Mouse (Mus musculus): Measurements from ENCODE around the gene Gm7579. TPM values are rescaled to one million over a fixed set of nuclear protein-coding genes. Genes with fewer than 3 reads are reported as not detected.
"Not testable (repeated sequence)": the region's sequence is repeated elsewhere in the genome, so short reads cannot be mapped to it uniquely, and the experiment has no call there.

Gm7579 gene
- polyA plus RNA-seq (2015; fragmentation: Nextera tagmentation; extraction: Ambion mirVana): not detected in 2 replicates

DNA sequence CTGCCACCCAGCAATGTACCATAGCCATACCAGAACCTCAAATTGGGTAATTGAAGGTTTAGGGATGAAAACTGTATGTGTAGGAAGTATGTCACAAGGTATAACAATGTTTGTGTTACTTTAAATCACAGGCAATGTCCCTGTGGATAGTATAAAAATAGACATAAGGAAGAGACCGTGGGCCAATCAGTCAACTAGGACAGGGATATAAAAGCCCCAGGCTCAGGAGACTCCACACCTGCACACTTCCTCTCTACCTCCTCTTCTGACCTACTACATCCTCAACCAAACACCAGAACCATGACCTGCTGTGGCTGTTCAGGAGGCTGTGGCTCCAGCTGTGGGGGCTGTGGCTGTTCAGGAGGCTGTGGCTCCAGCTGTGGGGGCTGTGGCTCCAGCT is at the start of gene Gm7579:
TSS of gene Gm7579 (plus strand) at position 301 of the 400 bp plus-strand sequence.
- Histone ChIP-seq H3K4me1 (no peaks in the 10 kb centered on the region), H3K4me2 (no peak within 1 kb of the TSS), H3K4me3 (no peak within 1 kb of the TSS), H3K9me3 (no peaks in the 10 kb centered on the region), H3K9ac (no peak within 1 kb of the TSS), H3K27ac (no peak within 1 kb of the TSS), H3K27me3 (no peaks in the 10 kb centered on the region), H3K36me3 (no peaks in the 10 kb centered on the region)
- 65% methylated on average over 1 of the region's 1 CpGs for WGBS
- no peak for ATAC-seq (ENCODE audit: insufficient number of reproducible peaks, insufficient read depth, low FRiP score, low TSS enrichment, low read depth)

DNA sequence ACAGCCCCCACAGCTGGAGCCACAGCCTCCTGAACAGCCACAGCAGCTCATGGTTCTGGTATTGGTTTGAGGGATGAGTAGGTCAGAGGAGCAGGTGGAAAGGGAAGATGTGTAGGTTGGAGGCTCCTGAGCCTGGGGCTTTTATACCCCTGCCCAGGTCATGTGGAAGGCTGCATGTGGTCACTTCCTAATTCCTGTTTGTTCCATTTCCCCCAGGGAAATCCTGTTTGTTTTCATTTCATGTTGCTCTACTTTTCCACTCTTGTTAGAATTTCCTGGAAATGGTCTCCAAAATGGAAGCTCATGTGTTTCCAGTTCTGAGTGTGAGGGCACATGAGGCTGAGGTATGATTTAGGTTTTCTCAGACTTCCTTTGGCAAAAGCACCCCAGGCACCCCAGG is 46.0 kb upstream of the Gm7579 start, which contains the start of gene Gm4553:
TSS of gene Gm4553 (minus strand) at position 101 of the 400 bp plus-strand sequence.
- not testable (repeated sequence) for H3K9me3 ChIP-seq; H3K27ac ChIP-seq; H3K4me1 ChIP-seq; H3K9ac ChIP-seq; H3K36me3 ChIP-seq; H3K4me3 ChIP-seq; H3K27me3 ChIP-seq; ATAC-seq (ENCODE audit: insufficient number of reproducible peaks, insufficient read depth, low FRiP score, low TSS enrichment, low read depth); H3K4me2 ChIP-seq

DNA sequence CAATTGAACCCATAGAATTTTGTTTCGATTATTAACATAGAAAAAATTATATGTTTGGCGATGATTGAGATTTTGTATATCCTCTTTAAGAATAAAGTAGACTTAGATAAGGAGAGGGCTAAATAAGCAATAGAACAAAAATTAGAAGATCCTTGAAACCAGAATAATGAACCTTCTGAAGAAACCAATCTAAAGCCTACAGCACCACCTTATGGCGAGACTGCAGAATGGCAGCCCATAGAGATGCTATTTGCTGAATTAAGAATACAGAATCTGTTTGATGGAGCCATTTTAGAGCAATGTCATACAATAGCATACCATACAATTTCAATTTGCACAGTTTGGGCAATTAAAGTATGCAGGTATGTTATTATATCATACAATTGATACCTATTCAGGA is 41.8 kb upstream of the Gm7579 start:
- Histone ChIP-seq H3K27ac (no peak overlapping the region), H3K4me3 (no peak overlapping the region), H3K36me3 (no peaks in the 10 kb centered on the region), H3K9ac (no peak overlapping the region), H3K9me3 (no peaks in the 10 kb centered on the region), H3K4me1 (no peaks in the 10 kb centered on the region), H3K27me3 (no peaks in the 10 kb centered on the region; the same call in 1 of the 2 replicates), H3K4me2 (no peak overlapping the region)
- no peak for ATAC-seq (ENCODE audit: insufficient number of reproducible peaks, insufficient read depth, low FRiP score, low TSS enrichment, low read depth)
- WGBS: 50% methylated on average over 3 of the region's 3 CpGs

DNA sequence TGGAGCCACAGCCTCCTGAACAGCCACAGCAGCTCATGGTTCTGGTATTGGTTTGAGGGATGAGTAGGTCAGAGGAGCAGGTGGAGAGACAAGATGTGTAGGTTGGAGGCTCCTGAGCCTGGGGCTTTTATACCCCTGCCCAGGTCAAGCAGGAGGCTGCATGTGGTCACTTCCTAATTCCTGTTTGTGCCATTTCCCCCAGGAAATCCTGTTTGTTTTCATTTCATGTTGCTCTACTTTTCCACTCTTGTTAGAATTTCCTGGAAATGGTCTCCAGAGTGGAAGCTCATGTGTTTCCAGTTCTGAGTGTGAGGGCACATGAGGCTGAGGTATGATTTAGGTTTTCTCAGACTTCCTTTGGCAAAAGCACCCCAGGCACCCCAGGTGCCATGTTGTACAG is 35.8 kb upstream of the Gm7579 start, which contains the start of gene Krtap5-2:
TSS of gene Krtap5-2 (minus strand) at position 101 of the 400 bp plus-strand sequence.
- H3K27ac ChIP-seq; H3K4me2 ChIP-seq; H3K9ac ChIP-seq; H3K36me3 ChIP-seq; H3K9me3 ChIP-seq; H3K4me3 ChIP-seq; ATAC-seq (ENCODE audit: insufficient number of reproducible peaks, insufficient read depth, low FRiP score, low TSS enrichment, low read depth); H3K4me1 ChIP-seq; H3K27me3 ChIP-seq: not testable (repeated sequence)

DNA sequence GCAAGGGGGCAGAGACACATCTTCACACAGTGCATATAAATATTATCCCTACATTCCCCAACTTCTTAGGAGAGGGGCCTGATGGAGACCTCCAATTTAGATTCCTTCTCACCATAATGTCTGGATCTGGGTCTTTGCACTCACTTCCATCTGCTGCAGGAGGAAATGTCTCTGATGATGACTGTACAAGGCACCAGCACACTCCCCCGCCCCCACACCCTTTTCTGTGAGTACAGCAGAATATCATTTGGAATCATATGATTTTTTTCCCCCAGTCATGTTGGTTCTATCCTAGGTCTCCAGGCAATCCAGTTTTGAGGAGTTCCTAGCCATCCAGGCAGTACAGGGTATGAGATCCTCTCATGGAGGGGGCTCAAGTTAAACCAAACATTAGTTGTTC is 33.0 kb upstream of the Gm7579 start:
- Histone ChIP-seq H3K4me1 (no peaks in the 10 kb centered on the region), H3K9me3 (no peaks in the 10 kb centered on the region), H3K4me3 (no peak overlapping the region), H3K27me3 (no peaks in the 10 kb centered on the region), H3K9ac (no peak overlapping the region), H3K36me3 (no peaks in the 10 kb centered on the region), H3K4me2 (no peak overlapping the region), H3K27ac (no peak overlapping the region)
- ATAC-seq (ENCODE audit: insufficient number of reproducible peaks, insufficient read depth, low FRiP score, low TSS enrichment, low read depth): no peak
- 76% methylated on average over 1 of the region's 1 CpGs for WGBS

DNA sequence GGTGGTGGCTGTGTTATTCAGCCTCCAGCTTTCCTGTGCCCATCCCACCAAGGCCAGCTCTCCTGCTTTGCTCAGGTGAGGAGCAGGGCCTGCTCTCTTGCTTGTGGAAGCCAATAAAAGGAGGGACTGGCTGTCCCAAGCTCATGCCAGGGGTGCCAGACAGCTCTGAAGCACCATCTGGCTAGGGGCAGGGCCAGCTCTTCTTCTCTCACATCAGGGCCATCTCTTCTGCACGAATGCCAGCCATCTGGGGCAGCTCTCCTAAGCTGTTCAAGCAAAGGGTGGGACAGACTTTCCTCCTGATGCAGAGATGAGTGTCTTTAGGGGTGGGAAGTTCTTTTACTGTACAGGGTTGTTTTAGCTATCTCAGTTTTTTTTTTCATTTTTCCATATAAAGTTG is 30.6 kb upstream of the Gm7579 start:
- Histone ChIP-seq H3K4me2 (no peak overlapping the region), H3K9me3 (no peaks in the 10 kb centered on the region), H3K27ac (no peak overlapping the region), H3K27me3 (no peaks in the 10 kb centered on the region), H3K36me3 (no peaks in the 10 kb centered on the region), H3K4me3 (no peak overlapping the region), H3K4me1 (no peaks in the 10 kb centered on the region), H3K9ac (no peak overlapping the region)
- 54% methylated on average over 1 of the region's 1 CpGs for WGBS
- no peak for ATAC-seq (ENCODE audit: insufficient number of reproducible peaks, insufficient read depth, low FRiP score, low TSS enrichment, low read depth)

DNA sequence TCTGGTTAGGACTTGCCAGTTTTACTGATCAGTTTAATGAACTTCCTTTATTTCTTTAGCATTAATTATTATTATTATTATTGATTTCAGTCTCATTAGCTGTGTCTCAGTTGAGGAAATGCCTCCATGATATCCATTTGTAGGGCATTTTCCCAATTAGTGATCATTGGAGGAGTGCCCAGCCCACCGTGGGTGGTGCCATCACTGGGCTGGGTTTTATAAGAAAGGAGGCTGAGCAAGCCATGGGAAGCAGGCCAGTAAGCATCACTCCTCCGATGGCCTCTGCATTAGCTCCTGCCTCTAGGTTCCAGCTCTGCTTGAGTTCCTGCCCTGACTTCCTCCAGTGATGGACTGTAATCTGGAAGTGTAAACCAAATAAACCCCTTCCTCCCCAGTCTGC is 23.5 kb upstream of the Gm7579 start:
- H3K9me3 ChIP-seq: no peaks in the 10 kb centered on the region; the same call in 1 of the 2 replicates
- 77% methylated on average over 2 of the region's 2 CpGs for WGBS
- H3K27ac ChIP-seq: no peak overlapping the region
- H3K4me3 ChIP-seq: no peak overlapping the region
- H3K9ac ChIP-seq: no peak overlapping the region
- no peaks in the 10 kb centered on the region for H3K4me1 ChIP-seq
- ATAC-seq (ENCODE audit: insufficient number of reproducible peaks, insufficient read depth, low FRiP score, low TSS enrichment, low read depth): no peak
- no peak overlapping the region for H3K4me2 ChIP-seq
- no peaks in the 10 kb centered on the region for H3K36me3 ChIP-seq
- H3K27me3 ChIP-seq: peaks cover 9% of the 10 kb centered on the region; the same call in 1 of the 2 replicates

DNA sequence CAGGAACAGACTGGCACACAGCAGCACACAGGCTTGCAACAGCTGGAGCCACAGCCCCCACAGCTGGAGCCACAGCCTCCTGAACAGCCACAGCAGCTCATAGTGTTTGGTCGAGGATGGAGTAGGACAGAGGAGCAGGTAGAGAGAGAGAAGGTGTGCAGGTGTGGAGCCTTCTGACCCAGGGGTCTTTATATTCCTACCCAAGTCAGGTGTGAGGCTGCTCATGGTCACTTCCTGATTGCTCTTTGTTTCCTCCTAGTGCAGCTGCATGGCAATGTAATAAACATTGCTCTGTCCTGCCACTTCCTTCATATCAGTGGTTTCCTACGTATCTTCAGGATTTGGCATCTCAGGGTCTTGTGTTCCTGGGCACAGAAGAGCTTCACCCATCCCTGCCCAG is 21.4 kb upstream of the Gm7579 start, which contains the start of gene Gm10153:
TSS of gene Gm10153 (minus strand) at position 101 of the 400 bp plus-strand sequence.
- no peaks in the 10 kb centered on the region for H3K4me1 ChIP-seq
- WGBS: 51% methylated on average over 2 of the region's 2 CpGs
- no peaks in the 10 kb centered on the region for H3K36me3 ChIP-seq
- H3K27ac ChIP-seq: no peak within 1 kb of the TSS
- no peak within 1 kb of the TSS for H3K4me2 ChIP-seq
- H3K9ac ChIP-seq: no peak within 1 kb of the TSS
- no peak for ATAC-seq (ENCODE audit: insufficient number of reproducible peaks, insufficient read depth, low FRiP score, low TSS enrichment, low read depth)
- H3K27me3 ChIP-seq: peaks cover 9% of the 10 kb centered on the region; the same call in 1 of the 2 replicates
- H3K9me3 ChIP-seq: no peaks in the 10 kb centered on the region; the same call in 1 of the 2 replicates
- H3K4me3 ChIP-seq: no peak within 1 kb of the TSS

DNA sequence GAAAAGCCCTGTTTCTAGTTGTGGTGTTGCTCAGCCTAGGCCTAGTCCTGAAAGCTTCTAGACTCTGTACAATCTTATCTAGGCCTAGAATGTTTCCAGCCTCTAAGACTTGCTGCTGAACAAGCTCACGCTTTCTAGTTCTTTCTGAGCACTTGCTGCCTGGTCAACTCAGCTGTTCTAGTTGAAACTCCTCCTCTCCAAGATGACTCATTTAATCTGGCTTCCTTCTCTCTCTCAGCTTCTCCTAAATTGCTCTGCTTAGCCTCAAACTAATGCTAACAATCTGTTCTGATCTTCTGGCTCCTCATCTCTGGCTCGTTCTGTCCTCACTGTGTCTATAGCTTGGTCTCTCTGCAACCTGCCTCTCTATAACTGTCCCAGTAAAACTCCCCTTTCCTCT is 12.9 kb upstream of the Gm7579 start:
- Histone ChIP-seq H3K36me3 (no peaks in the 10 kb centered on the region), H3K9me3 (no peaks in the 10 kb centered on the region), H3K27me3 (peaks cover 11% of the 10 kb centered on the region; the same call in 1 of the 2 replicates), H3K9ac (no peak overlapping the region), H3K4me1 (no peaks in the 10 kb centered on the region), H3K27ac (no peak overlapping the region), H3K4me3 (no peak overlapping the region), H3K4me2 (no peak overlapping the region)
- no peak for ATAC-seq (ENCODE audit: insufficient number of reproducible peaks, insufficient read depth, low FRiP score, low TSS enrichment, low read depth)
- WGBS: 73% methylated on average over 2 of the region's 2 CpGs

DNA sequence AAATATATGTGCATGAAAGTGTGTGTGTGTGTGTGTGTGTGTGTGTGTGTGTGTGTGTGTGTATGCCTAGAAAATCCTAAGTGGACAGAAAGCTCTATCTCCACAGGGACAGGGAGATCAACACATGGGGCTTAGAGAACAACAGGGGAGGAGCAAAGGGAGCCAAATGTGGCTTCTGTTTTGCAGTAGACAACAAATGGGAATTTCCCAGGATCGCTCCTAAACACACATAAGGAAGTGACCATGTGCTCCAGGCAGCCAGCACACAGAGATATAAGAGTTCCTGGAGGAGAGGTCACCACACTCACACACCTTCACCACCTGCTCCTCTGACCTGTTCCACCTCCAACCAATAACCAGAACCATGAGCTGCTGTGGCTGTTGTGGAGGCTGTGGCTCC is 10.6 kb upstream of the Gm7579 start, which contains the start of gene Krtap5-3:
TSS of gene Krtap5-3 (plus strand) at position 301 of the 400 bp plus-strand sequence.
- H3K4me3 ChIP-seq: no peak within 1 kb of the TSS
- H3K9ac ChIP-seq: no peak within 1 kb of the TSS
- WGBS: 74% methylated on average over 1 of the region's 1 CpGs
- no peaks in the 10 kb centered on the region for H3K9me3 ChIP-seq
- no peaks in the 10 kb centered on the region for H3K36me3 ChIP-seq
- peaks cover 11% of the 10 kb centered on the region; the same call in 1 of the 2 replicates for H3K27me3 ChIP-seq
- H3K4me1 ChIP-seq: no peaks in the 10 kb centered on the region
- H3K27ac ChIP-seq: no peak within 1 kb of the TSS
- ATAC-seq (ENCODE audit: insufficient number of reproducible peaks, insufficient read depth, low FRiP score, low TSS enrichment, low read depth): no peak
- no peak within 1 kb of the TSS for H3K4me2 ChIP-seq

DNA sequence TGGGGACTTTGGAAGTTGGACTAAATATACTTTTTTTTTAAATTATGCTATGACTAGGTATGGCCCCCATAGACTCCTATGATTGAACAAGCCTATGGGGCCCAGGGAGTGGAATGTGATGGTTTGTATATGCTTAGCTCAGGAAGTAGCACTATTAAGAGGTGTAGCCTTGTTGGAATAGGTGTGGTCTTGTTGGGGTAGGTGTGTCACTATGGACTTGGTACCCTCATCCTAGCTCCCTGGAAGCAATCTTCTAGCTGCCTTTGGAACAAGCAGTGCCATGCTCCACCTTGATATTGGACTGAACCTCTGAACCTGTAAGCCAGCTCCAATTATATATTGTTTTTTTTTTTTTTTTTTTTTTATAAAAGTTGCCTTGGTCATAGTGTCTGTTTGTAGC is 6.2 kb upstream of the Gm7579 start:
- H3K4me3 ChIP-seq: no peak overlapping the region
- H3K9me3 ChIP-seq: no peaks in the 10 kb centered on the region
- no peak for ATAC-seq (ENCODE audit: insufficient number of reproducible peaks, insufficient read depth, low FRiP score, low TSS enrichment, low read depth)
- H3K27me3 ChIP-seq: peaks cover 6% of the 10 kb centered on the region; the same call in 1 of the 2 replicates
- H3K9ac ChIP-seq: no peak overlapping the region
- no peak overlapping the region for H3K27ac ChIP-seq
- no peaks in the 10 kb centered on the region for H3K4me1 ChIP-seq
- H3K4me2 ChIP-seq: no peak overlapping the region
- H3K36me3 ChIP-seq: no peaks in the 10 kb centered on the region

DNA sequence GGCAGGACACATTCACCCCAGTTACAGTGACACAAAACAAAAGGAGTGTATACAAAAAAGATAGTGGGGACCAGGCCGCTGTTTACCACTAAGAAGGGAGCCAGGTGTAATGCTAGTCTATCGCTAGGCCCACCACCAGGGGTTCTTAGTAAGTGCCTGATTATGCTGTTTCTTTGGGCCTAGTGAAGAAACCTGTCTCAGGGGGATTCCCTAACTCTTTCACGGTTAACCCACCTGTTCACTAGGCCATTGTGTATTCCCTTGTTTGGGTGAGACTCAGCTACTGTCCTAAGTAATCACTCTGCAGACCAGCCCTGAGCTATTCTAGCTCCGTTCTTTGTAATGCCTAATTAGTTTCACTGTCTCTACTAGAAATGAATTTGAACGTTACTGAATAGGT is 4.8 kb upstream of the Gm7579 start:
- H3K27ac ChIP-seq; ATAC-seq (ENCODE audit: insufficient number of reproducible peaks, insufficient read depth, low FRiP score, low TSS enrichment, low read depth); H3K9me3 ChIP-seq; H3K9ac ChIP-seq; H3K4me2 ChIP-seq; H3K4me3 ChIP-seq; H3K27me3 ChIP-seq; H3K4me1 ChIP-seq; H3K36me3 ChIP-seq: not testable (repeated sequence)
- 78% methylated on average over 5 of the region's 5 CpGs for WGBS
